Comparison of ENCODE assay signal across 20 mouse cellular contexts in the genomic region with DNA sequence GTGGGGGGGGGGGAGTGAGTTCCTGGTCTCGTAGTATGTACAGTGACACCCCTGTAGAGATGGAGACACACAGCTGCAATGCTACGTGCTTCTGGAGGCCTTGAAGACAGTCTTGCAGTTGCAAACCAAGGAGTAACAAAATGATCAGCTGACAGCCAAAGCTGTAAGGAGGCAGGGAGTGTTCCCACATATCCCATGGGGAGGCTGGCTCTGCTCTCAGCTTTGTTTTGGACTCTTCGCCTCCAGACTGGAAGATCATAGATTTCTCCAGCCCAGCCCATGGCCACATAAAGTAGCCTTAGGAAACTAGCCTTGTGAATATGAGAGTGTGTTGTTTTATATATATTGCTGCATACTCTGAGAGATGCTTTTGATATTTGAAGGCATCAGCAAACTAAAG.
DNase-seq lines count a peak whose midpoint lies in the region; ATAC-seq lines count a peak whose summit lies in the region.
"Had no signal": no experiment of that assay in that cellular context is flagged by ENCODE, and none has a peak within 500 bp of the region (broad histone marks: within the 10 kb centered on the region; RNA-seq: fewer than 3 reads in every experiment).

No protein-coding gene starts in this region.

- peak; percentile 2 for DNase-seq in adrenal gland, postnatal 10 days
- no peak for DNase-seq in adrenal gland, postnatal 25 days
- DNase-seq in kidney, postnatal 4 days = peak; percentile 2 to 5
- peak; percentile 7 for DNase-seq in gastrocnemius, postnatal 10 days
- DNase-seq in skeletal muscle tissue, adult 2 months (ENCODE audit: low read depth, low spot score) = peak; percentile 35
- DNase-seq in left cerebral cortex, postnatal 4 days = no peak
- DNase-seq: adrenal gland, postnatal 14 days; cerebellum, adult 18-20 months; cerebellum, adult 9-11 months; cerebellum, postnatal 36 days; forebrain, postnatal 0 days; heart, postnatal 36 days had no signal

- H3K4me3 ChIP-seq in kidney, embryonic 15.5 days (replicated peaks) = no peak overlapping the region
- H3K4me3 ChIP-seq: embryonic facial prominence, embryonic 13.5 days; forebrain, embryonic 13.5 days; heart, adult 2 months; heart, embryonic 12.5 days; hindbrain, embryonic 12.5 days had no signal

- intact Hi-C loops in left cerebral cortex, postnatal 4 days (cut with DNase I) = no loop called here

- H3K9ac ChIP-seq in kidney, embryonic 15.5 days = no peak overlapping the region
- H3K9ac ChIP-seq: embryonic facial prominence, embryonic 13.5 days; forebrain, embryonic 13.5 days; forebrain, postnatal 0 days; heart, embryonic 12.5 days; hindbrain, embryonic 12.5 days had no signal

- no peak for ATAC-seq in kidney, embryonic 15.5 days (replicated peaks; ENCODE audit: low FRiP score)
- ATAC-seq: forebrain, embryonic 13.5 days; forebrain, postnatal 0 days; hindbrain, embryonic 16.5 days; inflammation-experienced regulatory T-cells, adult 6 months had no signal

- no peaks in the 10 kb centered on the region for H3K27me3 ChIP-seq in kidney, embryonic 15.5 days
- H3K27me3 ChIP-seq: embryonic facial prominence, embryonic 13.5 days; forebrain, embryonic 13.5 days; heart, embryonic 12.5 days; hindbrain, embryonic 12.5 days had no signal

- H3K27ac ChIP-seq in kidney, embryonic 15.5 days = no peak overlapping the region
- H3K27ac ChIP-seq: embryonic facial prominence, embryonic 13.5 days; forebrain, embryonic 13.5 days; heart, adult 2 months; hindbrain, embryonic 12.5 days had no signal

- no peaks in the 10 kb centered on the region for H3K9me3 ChIP-seq in kidney, embryonic 15.5 days (replicated peaks)
- H3K9me3 ChIP-seq: embryonic facial prominence, embryonic 13.5 days; forebrain, embryonic 13.5 days; heart, embryonic 12.5 days; hindbrain, embryonic 12.5 days had no signal

- no peak overlapping the region for H3K4me2 ChIP-seq in kidney, embryonic 15.5 days
- H3K4me2 ChIP-seq: embryonic facial prominence, embryonic 13.5 days; forebrain, embryonic 13.5 days; heart, embryonic 12.5 days; hindbrain, embryonic 12.5 days had no signal

- no peaks in the 10 kb centered on the region for H3K36me3 ChIP-seq in kidney, embryonic 15.5 days
- H3K36me3 ChIP-seq: embryonic facial prominence, embryonic 13.5 days; heart, embryonic 12.5 days; hindbrain, embryonic 12.5 days had no signal

- no peaks in the 10 kb centered on the region for H3K4me1 ChIP-seq in kidney, embryonic 15.5 days
- H3K4me1 ChIP-seq: embryonic facial prominence, embryonic 13.5 days; forebrain, embryonic 13.5 days; hindbrain, embryonic 12.5 days had no signal

- 71% methylated on average over 3 of the region's 3 CpGs for WGBS in kidney, embryonic 15.5 days

Comparison
In these comparisons a context has a peak if more than half of its experiments do, and no peak if none do; other contexts are left out.
1. DNase-seq: peak in adrenal gland, postnatal 10 days (single experiment), kidney, postnatal 4 days (2 of 2), gastrocnemius, postnatal 10 days (single experiment) and skeletal muscle tissue, adult 2 months (single experiment); none in adrenal gland, postnatal 25 days (single experiment) and left cerebral cortex, postnatal 4 days (single experiment).